Mouse (Mus musculus): ENCODE measurements at regions not wholly inside any gene's neighbourhood (a gene's known extent, or its start where the extent isn't known, plus 50 kb on each side); places are given as distances from the start of the nearest gene placed in this dataset.
A peak's percentile ranks its signal among the peaks of the same experiment; 100 is the strongest.
"Not testable (repeated sequence)": the region's sequence is repeated elsewhere in the genome, so short reads cannot be mapped to it uniquely, and the experiment has no call there.

GRCm38 (mm10) chr1:141716953-141717352, 1471.0 kb downstream of the Kcnt2 start:
- H3K4me3 ChIP-seq (replicated peaks): no peak overlapping the region
- H3K36me3 ChIP-seq: no peaks in the 10 kb centered on the region
- H3K9ac ChIP-seq (replicated peaks): no peak overlapping the region
- no peak for ATAC-seq (ENCODE audit: low FRiP score)
- no peak overlapping the region for H3K4me2 ChIP-seq
- H3K27ac ChIP-seq (replicated peaks): no peak overlapping the region
- H3K27me3 ChIP-seq (replicated peaks): no peaks in the 10 kb centered on the region
- no peaks in the 10 kb centered on the region for H3K9me3 ChIP-seq (replicated peaks)
- H3K4me1 ChIP-seq: peaks cover 9% of the 10 kb centered on the region

GRCm38 (mm10) chr1:141717510-141717909, 1471.6 kb downstream of the Kcnt2 start:
- Histone ChIP-seq H3K9me3 (replicated peaks) (no peaks in the 10 kb centered on the region), H3K4me3 (replicated peaks) (no peak overlapping the region), H3K4me1 (peaks cover 9% of the 10 kb centered on the region), H3K27ac (replicated peaks) (no peak overlapping the region), H3K27me3 (replicated peaks) (no peaks in the 10 kb centered on the region), H3K4me2 (peak overlapping the region; percentile 34), H3K36me3 (no peaks in the 10 kb centered on the region), H3K9ac (replicated peaks) (no peak overlapping the region)
- WGBS: 8% methylated on average over 6 of the region's 6 CpGs
- peak; percentile 88 for ATAC-seq (ENCODE audit: low FRiP score)

- Histone ChIP-seq H3K27me3 (replicated peaks) (no peaks in the 10 kb centered on the region), H3K9me3 (replicated peaks) (no peaks in the 10 kb centered on the region)
- no peak for ATAC-seq (ENCODE audit: low FRiP score)
Measured at GRCm38 (mm10) chr1:141741299-141741698, 1495.3 kb downstream of the Kcnt2 start.

GRCm38 (mm10) chr1:141776059-141776458, 1530.1 kb downstream of the Kcnt2 start:
- H3K9me3 ChIP-seq (replicated peaks): no peaks in the 10 kb centered on the region
- H3K9ac ChIP-seq (replicated peaks): no peak overlapping the region
- no peak for ATAC-seq (ENCODE audit: low FRiP score)
- H3K4me3 ChIP-seq (replicated peaks): no peak overlapping the region
- 35% methylated on average over 1 of the region's 1 CpGs for whole genome bisulfite sequencing
- H3K4me2 ChIP-seq: no peak overlapping the region
- no peak overlapping the region for H3K27ac ChIP-seq (replicated peaks)
- no peaks in the 10 kb centered on the region for H3K4me1 ChIP-seq
- no peaks in the 10 kb centered on the region for H3K36me3 ChIP-seq
- H3K27me3 ChIP-seq (replicated peaks): no peaks in the 10 kb centered on the region

More at GRCm38 (mm10) chr1:141741299-141741698, 1495.3 kb downstream of the Kcnt2 start:
- Histone ChIP-seq H3K36me3 (no peaks in the 10 kb centered on the region), H3K4me2 (no peak overlapping the region), H3K4me3 (replicated peaks) (no peak overlapping the region), H3K27ac (replicated peaks) (no peak overlapping the region), H3K4me1 (no peaks in the 10 kb centered on the region), H3K9ac (replicated peaks) (no peak overlapping the region)

GRCm38 (mm10) chr1:141783367-141783766, 1537.4 kb downstream of the Kcnt2 start:
- Histone ChIP-seq H3K27me3 (replicated peaks) (no peaks in the 10 kb centered on the region), H3K4me1 (no peaks in the 10 kb centered on the region), H3K27ac (replicated peaks) (no peak overlapping the region), H3K9ac (replicated peaks) (no peak overlapping the region), H3K4me2 (no peak overlapping the region), H3K9me3 (replicated peaks) (no peaks in the 10 kb centered on the region), H3K36me3 (no peaks in the 10 kb centered on the region), H3K4me3 (replicated peaks) (no peak overlapping the region)
- ATAC-seq (ENCODE audit: low FRiP score): no peak
- WGBS: 92% methylated on average over 1 of the region's 1 CpGs

- no peaks in the 10 kb centered on the region for H3K9me3 ChIP-seq (replicated peaks)
- no peak overlapping the region for H3K4me3 ChIP-seq (replicated peaks)
- no peak overlapping the region for H3K4me2 ChIP-seq
- H3K36me3 ChIP-seq: no peaks in the 10 kb centered on the region
- ATAC-seq (ENCODE audit: low FRiP score): no peak
- WGBS: 96% methylated on average over 1 of the region's 1 CpGs
- H3K27ac ChIP-seq (replicated peaks): no peak overlapping the region
- H3K4me1 ChIP-seq: no peaks in the 10 kb centered on the region
- H3K27me3 ChIP-seq (replicated peaks): no peaks in the 10 kb centered on the region
- no peak overlapping the region for H3K9ac ChIP-seq (replicated peaks)
Measured at GRCm38 (mm10) chr1:141813315-141814158, 1567.6 kb downstream of the Kcnt2 start.

GRCm38 (mm10) chr1:141831444-141831843, 1585.5 kb downstream of the Kcnt2 start:
- no peak overlapping the region for H3K9ac ChIP-seq (replicated peaks)
- ATAC-seq (ENCODE audit: low FRiP score): no peak
- no peaks in the 10 kb centered on the region for H3K9me3 ChIP-seq (replicated peaks)

GRCm38 (mm10) chr1:141842547-141842946, 1596.6 kb downstream of the Kcnt2 start:
- 85% methylated on average over 2 of the region's 2 CpGs for WGBS
- Histone ChIP-seq H3K27ac (replicated peaks) (no peak overlapping the region), H3K27me3 (replicated peaks) (no peaks in the 10 kb centered on the region), H3K9ac (replicated peaks) (no peak overlapping the region), H3K4me3 (replicated peaks) (no peak overlapping the region), H3K36me3 (no peaks in the 10 kb centered on the region), H3K4me1 (no peaks in the 10 kb centered on the region), H3K9me3 (replicated peaks) (no peaks in the 10 kb centered on the region), H3K4me2 (no peak overlapping the region)
- no peak for ATAC-seq (ENCODE audit: low FRiP score)

More at GRCm38 (mm10) chr1:141831444-141831843, 1585.5 kb downstream of the Kcnt2 start:
- no peaks in the 10 kb centered on the region for H3K36me3 ChIP-seq
- H3K27ac ChIP-seq (replicated peaks): no peak overlapping the region
- H3K4me1 ChIP-seq: no peaks in the 10 kb centered on the region
- H3K4me2 ChIP-seq: no peak overlapping the region
- H3K27me3 ChIP-seq (replicated peaks): no peaks in the 10 kb centered on the region
- no peak overlapping the region for H3K4me3 ChIP-seq (replicated peaks)

- H3K27me3 ChIP-seq (replicated peaks); H3K36me3 ChIP-seq; H3K4me3 ChIP-seq (replicated peaks); H3K9ac ChIP-seq (replicated peaks); H3K9me3 ChIP-seq (replicated peaks); ATAC-seq (ENCODE audit: low FRiP score); H3K4me2 ChIP-seq; H3K27ac ChIP-seq (replicated peaks); H3K4me1 ChIP-seq: not testable (repeated sequence)
- 69% methylated on average over 1 of the region's 1 CpGs for WGBS
Measured at GRCm38 (mm10) chr1:141853841-141854240, 1607.9 kb downstream of the Kcnt2 start.

GRCm38 (mm10) chr1:141884356-141884755, 1638.4 kb downstream of the Kcnt2 start:
- Histone ChIP-seq H3K27ac (replicated peaks) (no peak overlapping the region), H3K27me3 (replicated peaks) (no peaks in the 10 kb centered on the region), H3K9ac (replicated peaks) (no peak overlapping the region), H3K4me2 (no peak overlapping the region), H3K9me3 (replicated peaks) (no peaks in the 10 kb centered on the region), H3K36me3 (no peaks in the 10 kb centered on the region), H3K4me3 (replicated peaks) (no peak overlapping the region), H3K4me1 (no peaks in the 10 kb centered on the region)
- no peak for ATAC-seq (ENCODE audit: low FRiP score)
- 89% methylated on average over 4 of the region's 4 CpGs for WGBS

- Histone ChIP-seq H3K9ac (replicated peaks) (no peak overlapping the region), H3K27me3 (replicated peaks) (no peaks in the 10 kb centered on the region), H3K4me2 (no peak overlapping the region), H3K27ac (replicated peaks) (no peak overlapping the region), H3K9me3 (replicated peaks) (no peaks in the 10 kb centered on the region), H3K36me3 (no peaks in the 10 kb centered on the region), H3K4me3 (replicated peaks) (no peak overlapping the region), H3K4me1 (no peaks in the 10 kb centered on the region)
- 82% methylated on average over 8 of the region's 8 CpGs for WGBS
- no peak for ATAC-seq (ENCODE audit: low FRiP score)
Measured at GRCm38 (mm10) chr1:141897924-141898455, 1652.0 kb downstream of the Kcnt2 start.

GRCm38 (mm10) chr1:141911714-141912398, 1665.9 kb downstream of the Kcnt2 start:
- Histone ChIP-seq H3K27me3 (replicated peaks) (no peaks in the 10 kb centered on the region), H3K27ac (replicated peaks) (no peak overlapping the region), H3K4me2 (no peak overlapping the region), H3K9me3 (replicated peaks) (no peaks in the 10 kb centered on the region), H3K4me3 (replicated peaks) (no peak overlapping the region), H3K36me3 (no peaks in the 10 kb centered on the region), H3K9ac (replicated peaks) (no peak overlapping the region), H3K4me1 (no peaks in the 10 kb centered on the region)
- no peak for ATAC-seq (ENCODE audit: low FRiP score)
- 88% methylated on average over 7 of the region's 7 CpGs for WGBS
